Mouse (Mus musculus) heart, embryonic 13.5 days (tissue): ENCODE results near the gene Gzmm. TPM values are rescaled to one million over a fixed set of nuclear protein-coding genes. Genes with fewer than 3 reads are reported as not detected.

ENCODE experiments used
- ATAC-seq: fragments of 200-750 bp; cut with Nextera tagmentation; 2 replicates; pipeline ENCODE4 v1.8.0; 2017; ENCODE audit warnings: moderate TSS enrichment; ENCODE audit not compliant: insufficient number of reproducible peaks, low FRiP score, low TSS enrichment; ENCODE audit errors: extremely low read depth
- H3K27ac ChIP-seq: fragments of 300-500 bp; sonication (generic); replicated peaks from 2 replicates; pipeline ENCODE4 v1.5.1; 2015; ENCODE audit warnings: moderate library complexity, mild to moderate bottlenecking, inconsistent platforms
- H3K27me3 ChIP-seq: fragments of 300-500 bp; sonication (generic); replicated peaks from 2 replicates; pipeline ENCODE4 v1.6.1; 2015; ENCODE audit warnings: mild to moderate bottlenecking, inconsistent platforms
- H3K36me3 ChIP-seq: fragments of 300-500 bp; sonication (generic); 2 replicates; pipeline ENCODE4 v1.6.1; 2015; ENCODE audit warnings: mild to moderate bottlenecking, inconsistent platforms
- H3K4me1 ChIP-seq: fragments of 300-500 bp; sonication (generic); 2 replicates; pipeline ENCODE4 v1.6.1; 2015; ENCODE audit warnings: inconsistent platforms
- H3K4me2 ChIP-seq: fragments of 300-500 bp; sonication (generic); 2 replicates; pipeline ENCODE4 v1.6.1; 2015; ENCODE audit warnings: inconsistent platforms, mild to moderate bottlenecking, moderate library complexity
- H3K4me3 ChIP-seq: fragments of 300-500 bp; sonication (generic); 2 replicates; pipeline ENCODE4 v1.5.1; 2015; ENCODE audit warnings: moderate library complexity, mild to moderate bottlenecking, inconsistent platforms
- H3K9ac ChIP-seq: fragments of 300-500 bp; sonication (generic); 2 replicates; pipeline ENCODE4 v1.6.1; 2015; ENCODE audit warnings: inconsistent platforms, mild to moderate bottlenecking, moderate library complexity
- H3K9me3 ChIP-seq: fragments of 300-500 bp; sonication (generic); 2 replicates; pipeline ENCODE4 v1.6.1; 2016; ENCODE audit warnings: inconsistent platforms
- WGBS: fragments of 180-500 bp; shearing (Covaris S2); methylation state at CpG from one replicate; pipeline ENCODE4 v1.1.7; 2015; ENCODE audit warnings: mixed read lengths; 5-methylcytosine and 5-hydroxymethylcytosine counted together
- polyA plus RNA-seq: library from polyadenylated mRNA; unstranded; fragments of >200 nt; fragmentation: Nextera tagmentation; extraction: Ambion mirVana; gene quantifications from 2 replicates; pipeline ENCODE4 v1.2.1, GENCODE M21; 2015

Gzmm gene
- polyA plus RNA-seq, 1 experiment from 2014 or later = 0.67 TPM

DNA sequence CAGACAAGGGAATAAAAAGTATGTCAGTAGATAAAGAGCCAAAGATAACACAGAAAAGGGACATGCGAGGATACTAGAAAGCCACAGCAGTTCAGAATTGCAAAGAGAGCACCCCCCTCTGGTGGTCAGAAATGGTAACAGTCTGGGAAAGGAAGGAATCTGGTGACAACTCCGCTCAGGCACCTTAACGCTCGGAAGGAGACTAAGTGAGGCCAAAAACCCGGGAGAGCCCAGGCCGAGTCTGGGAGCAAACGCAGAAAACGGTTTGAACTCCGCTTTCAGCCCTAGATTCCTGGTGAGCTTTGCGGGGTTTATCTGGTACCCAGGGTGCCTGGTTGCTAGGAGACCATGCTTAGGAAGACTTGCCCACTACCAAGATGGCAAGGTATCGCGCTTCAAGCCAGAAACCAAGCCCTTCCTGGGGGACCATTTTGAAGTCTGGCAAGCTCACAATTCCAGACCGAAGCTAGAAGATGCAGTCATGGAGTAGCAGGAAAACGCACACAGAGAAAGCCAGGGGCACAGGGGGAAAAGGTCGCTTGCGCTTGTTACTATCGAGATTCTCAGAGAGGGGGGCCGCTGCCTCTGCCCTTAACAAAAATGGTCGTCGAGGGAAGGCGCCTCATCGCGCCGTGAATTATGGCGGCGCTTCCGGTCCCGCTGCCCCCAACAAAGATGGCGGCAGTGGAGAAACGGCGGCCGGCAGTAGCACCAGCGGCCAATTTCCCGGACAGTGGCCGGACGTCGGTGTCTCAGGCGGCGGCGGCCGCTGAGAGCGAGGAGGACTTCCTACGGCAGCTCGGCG lies 19.8 kb upstream of the Gzmm start, which contains the start of gene Tpgs1:
Gene Tpgs1, plus strand, starts transcription at position 599 of the 805 bp plus-strand sequence.
- Histone ChIP-seq H3K4me3 (peak within 1 kb of the TSS; percentile 98), H3K27ac (peak within 1 kb of the TSS; percentile 95), H3K36me3 (peaks cover 22% of the 10 kb centered on the region), H3K27me3 (peaks cover 6% of the 10 kb centered on the region; the same call in 1 of the 2 replicates), H3K9me3 (no peaks in the 10 kb centered on the region), H3K9ac (peak within 1 kb of the TSS; percentile 92), H3K4me1 (peaks cover 11% of the 10 kb centered on the region), H3K4me2 (peak within 1 kb of the TSS; percentile 93)
- ATAC-seq = peak; percentile 62; the same call in 1 of the 2 replicates
- under 1% methylated on average over 45 of the region's 45 CpGs for WGBS

DNA sequence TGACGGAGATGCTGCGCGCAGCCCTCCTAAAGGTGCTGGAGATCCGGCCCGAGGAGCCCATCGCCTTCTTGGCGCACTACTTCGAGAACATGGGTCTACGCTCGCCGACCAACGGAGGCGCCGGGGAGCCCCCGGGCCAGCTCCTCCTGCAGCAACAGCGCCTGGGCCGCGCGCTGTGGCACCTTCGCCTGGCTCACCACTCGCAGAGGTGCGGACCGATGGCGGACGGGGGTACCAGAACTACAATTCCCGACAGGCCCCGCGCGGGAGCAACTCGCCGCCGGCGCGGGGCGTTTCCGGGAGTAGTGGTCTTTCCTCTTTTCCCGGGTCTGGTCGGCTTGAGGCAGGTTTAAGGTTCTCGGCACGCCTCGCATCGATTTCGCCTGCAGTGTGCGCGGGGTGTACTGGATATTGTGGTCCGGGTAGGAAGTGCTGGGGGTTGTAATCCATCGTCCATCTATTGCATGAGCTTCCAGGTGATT lies 19.2 kb upstream of the Gzmm start:
- Histone ChIP-seq H3K4me3 (peak overlapping the region; percentile 98), H3K27me3 (peaks cover 6% of the 10 kb centered on the region; the same call in 1 of the 2 replicates), H3K9ac (peak overlapping the region; percentile 92), H3K4me1 (peaks cover 11% of the 10 kb centered on the region), H3K4me2 (peak overlapping the region; percentile 93), H3K27ac (peak overlapping the region; percentile 95), H3K9me3 (no peaks in the 10 kb centered on the region), H3K36me3 (peaks cover 24% of the 10 kb centered on the region)
- ATAC-seq = peak; percentile 38; the same call in 1 of the 2 replicates
- WGBS = under 1% methylated on average over 47 of the region's 47 CpGs

DNA sequence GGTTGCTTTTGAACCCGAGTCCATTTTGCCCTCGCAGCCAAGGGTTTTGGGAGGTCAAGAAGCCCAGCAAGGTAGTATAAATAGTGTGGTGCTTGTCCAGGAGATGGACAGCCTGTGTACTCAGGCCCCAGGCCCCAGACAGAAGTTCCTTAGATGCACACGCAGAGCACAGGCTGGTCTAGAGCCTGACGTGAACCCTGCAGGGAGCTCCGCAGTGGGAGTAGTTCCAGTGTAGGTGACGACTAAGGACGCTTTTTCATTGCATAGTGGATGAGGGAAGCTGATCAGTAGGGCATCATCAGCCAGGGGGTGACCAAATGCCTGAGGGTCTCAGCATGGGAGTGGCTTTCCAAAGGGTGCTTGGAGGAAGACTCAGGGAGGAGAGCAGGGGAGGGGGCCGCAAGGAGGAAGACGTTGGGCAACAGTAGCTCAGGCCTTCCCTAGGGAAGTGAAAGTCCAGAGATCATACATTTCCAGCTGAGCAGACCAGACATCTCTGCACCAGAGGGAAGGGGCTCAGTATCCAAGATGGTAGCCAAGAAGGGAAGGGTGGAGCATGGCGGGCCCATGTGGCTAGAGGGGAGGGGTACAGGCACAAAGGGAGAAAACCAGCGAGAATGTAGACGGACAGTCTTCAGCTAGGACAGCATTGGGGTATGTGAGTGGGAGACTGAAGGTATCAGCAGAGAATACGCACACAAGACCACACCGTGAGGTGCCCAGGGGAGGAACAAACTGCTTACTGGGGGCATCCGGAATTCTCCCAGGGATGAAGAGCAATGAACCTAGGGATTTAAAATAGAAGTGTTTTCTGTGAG lies 18.5 kb upstream of the Gzmm start:
- Histone ChIP-seq H3K27me3 (peaks cover 3% of the 10 kb centered on the region; the same call in 1 of the 2 replicates), H3K9ac (peak overlapping the region; percentile 92), H3K4me3 (peak overlapping the region; percentile 98), H3K4me2 (peak overlapping the region; percentile 93), H3K27ac (peak overlapping the region; percentile 95), H3K9me3 (no peaks in the 10 kb centered on the region), H3K36me3 (peaks cover 24% of the 10 kb centered on the region), H3K4me1 (peaks cover 13% of the 10 kb centered on the region)
- no peak for ATAC-seq
- WGBS = 35% methylated on average over 15 of the region's 15 CpGs

DNA sequence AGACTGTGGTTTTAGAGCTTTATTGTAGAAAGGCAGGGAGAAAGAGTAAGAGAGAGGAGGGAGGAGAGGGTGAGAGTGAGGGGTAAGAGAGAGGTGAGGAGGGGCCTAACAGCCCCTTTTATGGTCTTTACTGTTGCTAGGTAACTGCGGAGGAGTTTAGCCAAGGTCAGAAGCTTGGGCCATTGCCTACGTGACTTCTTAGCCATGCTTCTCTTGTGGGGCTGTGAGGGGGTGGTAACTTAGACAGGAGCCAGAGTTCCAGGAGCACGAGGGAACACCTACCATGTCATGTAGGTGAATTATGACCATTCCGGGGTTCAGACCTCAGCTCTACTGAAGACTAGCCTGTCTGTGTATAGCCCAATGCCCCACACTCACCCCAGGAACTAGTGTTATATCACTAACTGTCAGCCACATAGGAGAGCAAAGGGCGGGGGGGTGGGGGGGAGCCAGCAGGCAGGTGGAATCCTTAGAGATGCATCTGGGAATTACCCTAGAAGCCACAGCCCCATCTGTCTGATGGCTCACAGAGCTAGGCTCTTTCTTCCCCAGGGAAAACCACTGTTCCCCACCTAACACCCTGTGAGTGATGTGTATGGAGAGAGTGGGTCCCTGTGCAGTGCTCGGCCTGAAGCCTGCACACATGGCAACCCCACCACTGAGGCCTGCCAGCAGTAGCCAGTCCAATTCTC lies 17.3 kb upstream of the Gzmm start:
- Histone ChIP-seq H3K9me3 (no peaks in the 10 kb centered on the region), H3K36me3 (peaks cover 32% of the 10 kb centered on the region), H3K4me3 (no peak overlapping the region), H3K4me2 (no peak overlapping the region), H3K27me3 (no peaks in the 10 kb centered on the region; the same call in 1 of the 2 replicates), H3K4me1 (peaks cover 17% of the 10 kb centered on the region), H3K9ac (no peak overlapping the region), H3K27ac (no peak overlapping the region)
- ATAC-seq = no peak
- WGBS = 79% methylated on average over 5 of the region's 6 CpGs

DNA sequence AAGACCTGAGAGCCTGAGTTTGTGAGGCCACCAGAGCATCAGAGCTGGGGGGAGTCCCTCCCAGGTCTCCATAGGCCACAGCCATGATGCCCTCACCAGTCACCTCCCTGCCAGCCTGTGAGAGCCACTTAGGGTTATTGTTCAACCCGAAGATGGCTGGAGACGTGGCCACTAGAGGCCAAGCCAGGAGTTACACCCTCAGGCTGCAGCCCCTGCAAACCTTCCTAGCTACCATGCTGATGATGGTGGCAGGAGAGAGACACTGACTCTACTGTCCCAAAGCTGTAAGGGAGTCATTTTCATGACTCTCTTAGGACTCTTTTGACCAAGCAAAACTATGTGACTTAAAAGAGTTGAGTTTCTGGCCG lies 16.7 kb upstream of the Gzmm start:
- Histone ChIP-seq H3K36me3 (peaks cover 34% of the 10 kb centered on the region), H3K9ac (no peak overlapping the region), H3K4me1 (peaks cover 17% of the 10 kb centered on the region), H3K9me3 (no peaks in the 10 kb centered on the region), H3K4me2 (no peak overlapping the region), H3K27me3 (no peaks in the 10 kb centered on the region), H3K27ac (no peak overlapping the region), H3K4me3 (no peak overlapping the region)
- 66% methylated on average over 3 of the region's 3 CpGs for WGBS
- ATAC-seq = no peak

DNA sequence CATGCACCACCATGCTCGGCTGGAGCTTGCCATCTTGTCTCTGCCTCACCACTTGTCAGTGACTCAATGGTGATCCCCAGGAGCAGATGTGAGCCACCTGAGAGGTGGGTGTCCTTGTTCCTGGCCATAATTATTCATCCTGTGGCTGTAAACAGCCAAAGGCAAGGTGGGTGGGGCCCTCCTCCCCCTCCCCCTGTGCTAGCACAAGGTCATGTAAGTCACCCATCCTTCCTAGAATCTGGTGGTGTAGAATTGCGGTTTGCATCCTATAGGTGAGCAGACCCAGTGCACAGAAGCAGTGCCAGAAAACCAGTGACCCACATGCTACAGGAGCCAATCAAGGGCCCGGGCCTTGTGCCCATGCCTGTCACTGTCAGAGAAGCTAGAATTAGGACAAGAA lies 15.8 kb upstream of the Gzmm start:
- Histone ChIP-seq H3K4me1 (peaks cover 17% of the 10 kb centered on the region), H3K9ac (no peak overlapping the region), H3K4me3 (no peak overlapping the region), H3K9me3 (no peaks in the 10 kb centered on the region), H3K4me2 (no peak overlapping the region), H3K27ac (no peak overlapping the region), H3K27me3 (no peaks in the 10 kb centered on the region), H3K36me3 (peaks cover 34% of the 10 kb centered on the region)
- no peak for ATAC-seq
- WGBS = 79% methylated on average over 3 of the region's 3 CpGs

DNA sequence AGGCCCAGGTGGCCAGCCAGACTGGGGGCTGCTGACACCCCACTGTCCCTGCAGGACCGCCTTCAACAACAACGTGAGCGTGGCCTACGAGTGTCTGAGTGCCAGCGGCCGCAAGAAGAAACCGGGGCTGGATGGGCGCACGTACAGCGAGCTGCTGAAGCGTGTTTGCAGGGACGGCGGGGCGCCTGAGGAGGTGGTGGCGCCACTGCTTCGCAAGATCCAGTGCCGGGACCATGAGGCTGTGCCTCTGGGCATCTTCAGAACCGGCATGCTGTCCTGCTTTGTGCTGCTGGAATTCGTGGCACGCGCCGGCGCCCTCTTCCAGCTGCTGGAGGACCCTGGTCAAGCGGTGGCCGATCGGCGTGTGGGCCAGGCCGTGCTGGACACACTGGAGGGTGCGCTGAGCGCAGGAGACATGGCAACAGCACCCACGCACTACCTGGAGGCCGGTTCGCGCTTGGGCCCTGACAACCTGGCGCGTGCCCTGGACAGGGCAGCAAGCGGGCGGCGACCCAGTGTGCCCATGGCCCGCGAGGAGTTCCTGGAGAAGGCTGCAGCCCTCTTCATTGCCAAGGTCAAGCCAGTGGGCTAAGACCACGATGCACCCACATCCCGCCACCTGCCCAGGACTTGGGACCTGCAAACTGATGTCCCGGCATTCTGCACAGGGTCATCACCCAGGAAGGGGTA lies 13.3 kb upstream of the Gzmm start:
- Histone ChIP-seq H3K27ac (no peak overlapping the region), H3K36me3 (peaks cover 34% of the 10 kb centered on the region), H3K4me3 (no peak overlapping the region), H3K4me1 (peaks cover 11% of the 10 kb centered on the region), H3K4me2 (no peak overlapping the region), H3K9me3 (no peaks in the 10 kb centered on the region), H3K9ac (no peak overlapping the region), H3K27me3 (no peaks in the 10 kb centered on the region)
- WGBS = 46% methylated on average over 44 of the region's 44 CpGs
- ATAC-seq = no peak

DNA sequence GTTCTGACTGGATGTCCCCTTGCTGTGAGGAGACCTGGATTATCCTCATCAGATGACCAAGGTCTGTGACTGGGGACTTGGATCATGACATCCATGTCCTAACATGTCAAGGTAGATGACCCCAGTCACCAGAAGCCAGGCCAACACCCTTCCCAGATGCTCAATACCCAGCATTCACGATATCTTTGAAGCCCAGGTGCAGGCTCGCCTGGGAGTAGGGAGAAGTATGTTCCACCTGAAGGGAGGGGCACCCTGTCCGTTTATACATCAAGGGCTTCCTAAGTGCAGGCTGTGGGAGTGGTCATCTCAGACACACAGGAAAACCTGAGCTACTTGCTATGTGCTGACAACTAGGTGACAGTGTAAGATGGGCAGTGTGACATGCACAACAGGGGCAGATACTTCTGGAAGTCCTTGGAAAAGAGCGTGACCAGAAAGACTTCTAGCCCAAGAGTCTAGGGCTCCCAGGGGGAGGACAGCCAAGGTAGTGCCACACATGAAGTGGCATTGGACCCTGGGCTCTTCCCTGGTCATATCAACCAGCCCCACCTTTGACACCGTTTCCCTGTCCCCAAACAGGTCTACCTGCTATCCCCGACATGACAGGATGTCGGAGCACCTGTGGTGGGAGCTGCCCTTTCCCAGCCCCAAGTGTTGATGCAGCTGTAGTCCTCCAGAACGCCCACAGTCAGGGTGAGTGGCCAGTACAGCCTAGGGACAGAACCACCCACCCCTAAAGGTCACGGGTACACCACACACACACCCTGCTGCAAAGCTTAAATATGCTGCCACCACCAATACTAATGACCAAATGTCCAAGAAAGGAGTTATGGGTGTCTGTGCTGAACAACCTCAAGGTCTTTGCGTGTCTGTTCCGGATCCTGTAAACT lies 8.0 kb upstream of the Gzmm start:
- 33% methylated on average over 11 of the region's 11 CpGs for WGBS
- H3K9me3 ChIP-seq = no peaks in the 10 kb centered on the region
- no peak for ATAC-seq
- H3K36me3 ChIP-seq = peaks cover 28% of the 10 kb centered on the region
- H3K4me3 ChIP-seq = peak overlapping the region; percentile 87
- peak overlapping the region; percentile 84 for H3K27ac ChIP-seq
- peak overlapping the region; percentile 76 for H3K9ac ChIP-seq
- H3K27me3 ChIP-seq = no peaks in the 10 kb centered on the region
- peaks cover 42% of the 10 kb centered on the region for H3K4me1 ChIP-seq
- peak overlapping the region; percentile 74 for H3K4me2 ChIP-seq

DNA sequence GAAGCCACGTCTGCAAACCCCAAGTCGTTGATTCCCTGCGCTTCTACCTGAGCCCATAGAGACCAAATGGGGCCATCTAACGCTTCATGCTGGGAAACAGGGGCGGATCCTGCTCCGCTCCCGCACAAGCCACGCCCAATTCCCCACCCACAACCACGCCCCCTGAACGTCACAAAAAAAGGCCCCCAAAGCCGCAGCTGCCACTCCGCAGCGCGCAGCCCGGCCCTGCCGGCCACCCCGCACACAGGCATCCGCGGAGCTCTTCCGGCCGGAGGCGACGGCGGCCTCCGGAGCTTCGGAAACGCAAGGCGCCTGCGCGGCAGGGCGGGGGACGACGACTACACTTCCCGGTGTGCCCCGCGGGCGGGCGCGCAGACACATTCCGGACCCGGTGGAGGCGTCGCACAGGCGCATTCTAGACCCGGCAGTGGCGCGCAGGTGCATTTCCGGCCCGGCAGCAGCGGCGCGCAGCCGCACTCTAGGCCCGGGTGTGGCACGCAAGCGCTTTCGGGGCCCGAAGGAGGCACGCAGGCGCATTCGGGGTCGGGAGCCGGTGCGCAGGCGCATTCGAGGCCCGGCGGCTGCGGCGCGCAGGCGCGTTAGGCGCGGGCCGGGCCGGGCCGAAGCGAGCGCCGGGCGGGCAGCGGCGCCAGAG lies 7.1 kb upstream of the Gzmm start, which contains the start of gene Cdc34:
Gene Cdc34, plus strand, starts transcription at position 605 of the 655 bp plus-strand sequence.
- H3K27me3 ChIP-seq = no peaks in the 10 kb centered on the region
- H3K4me1 ChIP-seq = peaks cover 50% of the 10 kb centered on the region
- peak within 1 kb of the TSS; percentile 97 for H3K4me2 ChIP-seq
- peak within 1 kb of the TSS; percentile 87 for H3K4me3 ChIP-seq
- peak within 1 kb of the TSS; percentile 96 for H3K9ac ChIP-seq
- H3K36me3 ChIP-seq = peaks cover 31% of the 10 kb centered on the region
- peak; percentile 86 for ATAC-seq
- peak within 1 kb of the TSS; percentile 84 for H3K27ac ChIP-seq
- no peaks in the 10 kb centered on the region for H3K9me3 ChIP-seq
- under 1% methylated on average over 84 of the region's 84 CpGs for WGBS
